Mouse (Mus musculus): ENCODE data around the gene Slc38a2.
A peak's percentile ranks its signal among the peaks of the same experiment; 100 is the strongest.

Gene Slc38a2

DNA sequence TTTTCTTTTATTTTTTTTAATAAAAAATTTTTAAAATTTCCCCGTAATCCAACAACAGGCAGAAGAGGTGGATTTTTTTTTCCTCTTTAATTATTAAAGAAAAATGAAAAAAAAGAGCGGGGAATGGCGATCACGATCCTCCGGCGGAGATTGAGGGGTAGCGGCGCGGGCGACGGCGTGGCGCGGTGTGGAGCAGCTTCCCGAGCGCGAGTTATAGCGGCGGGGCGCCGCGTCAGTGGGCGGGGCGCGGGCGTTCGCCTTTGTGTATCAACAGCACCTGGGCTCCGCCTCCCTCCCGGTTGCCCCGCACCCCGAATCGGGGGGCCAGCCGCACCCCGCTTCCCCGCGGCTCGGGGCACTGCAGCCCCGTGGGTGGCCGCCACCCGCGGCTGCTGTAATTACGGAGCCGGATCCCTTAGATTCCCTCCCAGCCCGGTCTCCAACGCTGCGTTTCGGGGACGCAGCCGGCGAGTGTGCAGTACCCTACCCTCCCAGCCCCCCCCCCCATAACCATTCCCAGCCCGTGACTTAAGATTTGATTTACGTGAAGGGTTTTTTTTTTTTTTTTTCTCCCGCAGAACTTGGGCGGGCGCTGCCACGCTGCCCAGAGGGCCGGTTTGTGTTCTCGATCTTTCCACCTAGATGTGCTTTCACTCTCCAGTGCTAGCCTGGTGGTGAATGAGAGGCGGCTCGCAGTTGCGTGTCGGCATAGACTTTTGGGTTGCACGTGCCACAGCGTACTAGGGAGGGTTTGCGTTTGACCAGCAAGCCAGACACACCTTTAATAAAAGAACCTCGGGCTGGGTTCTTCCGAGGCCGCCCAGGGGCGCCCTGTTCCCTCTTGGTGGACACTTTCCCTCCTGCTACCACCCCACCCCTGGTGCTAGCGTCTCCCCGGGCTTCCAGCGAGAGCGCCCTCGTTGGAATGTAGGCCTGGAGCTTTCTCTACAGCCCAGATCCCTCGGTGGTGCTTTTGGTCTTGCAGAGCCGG lies at the start of gene Slc38a2:
TSS of gene Slc38a2 (minus strand) at position 210 of the 991 bp plus-strand sequence.
- DNase-seq = peak; percentile 93 to 96

DNA sequence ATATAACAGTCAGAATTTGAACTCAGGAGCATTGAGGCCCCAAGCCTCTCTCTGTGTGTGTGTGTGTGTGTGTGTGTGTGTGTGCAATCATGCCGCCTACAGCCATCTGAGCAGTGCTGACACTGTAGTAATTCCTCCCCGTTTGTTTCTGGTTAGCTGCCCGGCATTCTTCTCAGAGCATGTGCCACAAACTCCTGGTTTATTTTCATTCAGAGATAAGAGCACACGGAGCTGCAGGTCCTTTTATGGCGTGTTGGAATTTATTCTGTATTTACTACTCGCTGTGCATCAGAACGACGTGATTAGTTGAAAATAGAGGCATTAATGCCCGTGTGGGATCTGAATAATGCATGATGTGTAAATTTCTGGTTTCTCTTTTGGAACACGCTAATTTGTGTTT lies 49.6 kb upstream of the Slc38a2 start:
- DNase-seq = no peak

DNA sequence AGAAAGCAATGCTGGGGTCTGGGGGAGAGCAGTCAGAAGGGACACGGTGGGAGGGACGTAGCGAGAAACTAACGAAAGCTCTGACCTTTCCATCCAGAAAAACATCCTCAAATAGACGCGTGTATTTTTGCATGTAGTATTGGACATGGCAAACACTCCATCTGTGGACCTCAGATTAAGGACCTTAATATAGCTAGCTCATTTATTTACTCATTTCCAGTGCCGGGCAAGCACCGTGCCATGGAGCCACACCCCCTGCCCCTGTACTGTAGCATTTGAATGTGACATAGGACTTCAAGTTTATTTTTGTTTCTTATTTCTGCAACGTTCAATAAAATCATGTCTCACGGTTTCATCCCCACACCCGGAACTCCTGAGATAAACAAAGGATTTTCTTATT lies 48.0 kb upstream of the Slc38a2 start:
- no peak for DNase-seq

DNA sequence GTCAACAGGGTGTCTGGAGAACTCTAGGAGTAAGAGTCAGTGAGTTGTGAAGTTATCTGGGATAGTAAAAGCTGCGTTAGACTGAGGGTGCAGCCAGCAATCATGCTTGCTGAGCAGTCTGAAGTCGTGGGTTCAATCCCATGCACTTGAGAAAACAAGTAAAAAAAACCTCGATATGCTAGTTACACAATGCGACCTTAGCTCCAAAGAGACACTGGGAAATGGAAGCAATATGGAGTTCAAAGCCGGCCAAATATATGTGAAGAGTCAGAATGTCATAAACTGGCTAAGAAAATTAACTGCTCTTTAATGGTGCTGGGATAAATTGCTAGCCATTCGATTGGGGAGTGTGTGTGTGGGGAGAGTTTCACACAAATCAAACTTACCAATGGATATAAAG lies 47.5 kb upstream of the Slc38a2 start:
- no peak for DNase-seq

DNA sequence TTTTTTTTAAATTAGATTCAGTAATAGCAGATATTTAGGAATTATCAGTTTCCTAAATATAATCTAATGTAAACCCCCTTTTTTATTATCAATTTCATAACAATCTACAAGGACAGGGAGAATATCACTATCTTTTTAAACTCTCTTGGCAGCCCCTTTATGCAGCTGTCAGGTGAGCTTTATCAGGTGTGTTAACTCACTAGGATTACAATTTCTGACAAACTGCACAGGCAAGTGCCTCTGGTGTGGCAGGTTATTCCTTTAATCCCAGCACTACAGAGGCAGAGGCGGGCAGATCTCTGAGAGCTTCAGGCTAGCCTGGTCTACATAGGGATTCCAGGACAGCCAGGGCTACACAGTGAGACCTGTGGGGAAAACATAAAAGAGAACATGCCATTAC lies 45.8 kb upstream of the Slc38a2 start:
- no peak for DNase-seq

DNA sequence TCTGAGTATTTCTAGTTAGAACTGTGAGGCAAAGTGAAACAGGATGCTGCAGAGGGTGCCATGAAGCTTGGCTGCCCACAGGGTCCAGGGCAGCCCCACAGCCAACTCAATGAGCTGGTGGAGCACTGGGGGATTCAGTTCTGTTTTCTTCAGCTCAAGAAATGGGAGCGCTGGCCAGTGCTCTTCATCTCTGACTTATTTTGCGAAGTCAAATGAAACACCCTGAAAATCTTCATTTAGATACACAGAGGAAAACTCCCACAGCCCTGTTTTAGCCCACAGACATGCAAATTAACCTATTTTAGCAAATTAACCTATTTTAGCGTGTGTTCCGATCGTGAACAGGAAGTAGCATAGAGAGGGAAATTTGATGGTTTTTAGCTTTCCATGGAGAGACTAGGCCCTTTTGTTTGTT lies 45.4 kb upstream of the Slc38a2 start:
- no peak for DNase-seq

DNA sequence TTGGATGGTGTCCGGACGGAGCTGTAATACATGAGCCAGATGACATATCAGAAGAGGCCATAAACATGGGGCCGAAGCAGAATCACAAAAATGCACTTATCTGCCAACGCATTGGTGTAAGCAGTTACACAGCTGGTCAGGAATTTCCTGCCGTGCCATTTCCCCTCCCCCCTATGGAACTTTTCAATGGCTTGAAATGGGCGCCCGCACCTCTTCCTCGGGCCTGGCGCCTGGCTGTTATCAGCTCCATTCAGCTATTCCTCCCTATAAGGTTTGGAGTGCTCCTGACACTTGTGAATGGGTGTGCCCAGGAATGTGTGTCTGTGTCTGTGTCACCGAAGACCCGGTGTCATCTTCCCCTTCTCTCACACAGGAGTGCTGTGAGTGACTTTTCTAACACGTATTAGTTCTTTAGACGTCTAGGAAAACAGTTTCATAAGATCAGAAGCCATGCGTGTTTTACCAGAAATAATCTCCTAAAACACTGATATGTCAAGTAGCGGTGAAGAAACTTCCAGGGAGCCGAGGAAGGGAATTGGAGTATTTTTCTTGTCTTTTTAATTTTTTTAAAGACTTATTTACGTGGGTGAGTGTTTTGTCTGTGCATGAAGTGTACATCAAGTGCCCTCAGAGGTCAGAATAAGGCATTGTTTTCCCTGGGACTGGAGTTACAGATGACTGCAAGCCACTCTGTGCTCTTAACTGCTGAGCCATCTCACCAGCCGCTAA lies 44.8 kb upstream of the Slc38a2 start:
- peak; percentile 62 to 66 for DNase-seq

DNA sequence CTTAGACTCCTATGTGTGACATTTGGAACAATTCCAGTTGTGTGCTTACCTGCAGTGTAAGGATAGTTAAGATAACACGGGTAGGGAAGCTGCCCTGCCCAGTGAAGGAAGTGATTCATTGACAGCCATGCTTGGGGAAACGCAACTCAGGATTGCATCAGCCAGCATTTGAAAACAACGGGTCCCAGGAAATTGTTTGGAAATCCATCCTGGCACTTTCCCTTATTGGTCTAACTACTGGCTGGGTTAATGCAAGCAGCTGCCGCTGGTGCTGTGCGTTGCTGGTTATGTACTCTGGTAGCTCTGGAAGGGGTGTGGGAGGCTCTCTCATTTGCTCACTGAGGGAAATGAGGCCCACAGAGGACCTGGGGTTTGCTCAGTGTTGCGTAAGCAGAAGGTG lies 43.7 kb upstream of the Slc38a2 start:
- peak; percentile 64 to 76 for DNase-seq

DNA sequence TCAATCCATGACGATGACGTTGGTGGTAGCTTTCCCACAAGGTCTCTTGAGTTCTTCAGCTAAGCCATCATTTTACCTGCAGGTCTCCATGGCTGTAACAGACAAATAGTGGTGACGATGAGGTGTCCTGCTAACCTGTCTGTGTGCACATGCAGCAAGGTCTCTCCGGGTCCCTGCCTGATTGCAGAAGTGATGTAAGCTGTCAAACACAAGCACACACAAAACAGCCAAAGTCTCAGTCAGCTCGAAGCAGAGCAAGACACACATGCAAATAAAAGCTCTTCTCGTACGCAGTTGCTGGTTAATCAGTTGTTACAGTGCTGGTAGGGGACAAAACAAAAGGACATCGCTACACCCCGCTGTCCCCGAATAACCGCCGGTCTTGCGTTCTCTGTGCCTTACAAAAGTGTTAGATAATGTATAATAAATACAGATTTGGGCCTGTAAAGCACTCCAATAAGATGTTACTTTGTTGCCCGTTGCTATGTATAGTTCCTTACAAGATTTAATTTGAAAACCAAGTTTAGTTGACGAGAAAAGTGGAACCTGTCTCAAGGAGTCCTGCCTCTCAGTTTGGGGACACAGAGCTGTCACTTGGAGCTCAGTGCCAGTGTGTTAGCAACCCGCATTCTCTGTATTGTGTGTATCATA lies 43.2 kb upstream of the Slc38a2 start:
- no peak for DNase-seq

DNA sequence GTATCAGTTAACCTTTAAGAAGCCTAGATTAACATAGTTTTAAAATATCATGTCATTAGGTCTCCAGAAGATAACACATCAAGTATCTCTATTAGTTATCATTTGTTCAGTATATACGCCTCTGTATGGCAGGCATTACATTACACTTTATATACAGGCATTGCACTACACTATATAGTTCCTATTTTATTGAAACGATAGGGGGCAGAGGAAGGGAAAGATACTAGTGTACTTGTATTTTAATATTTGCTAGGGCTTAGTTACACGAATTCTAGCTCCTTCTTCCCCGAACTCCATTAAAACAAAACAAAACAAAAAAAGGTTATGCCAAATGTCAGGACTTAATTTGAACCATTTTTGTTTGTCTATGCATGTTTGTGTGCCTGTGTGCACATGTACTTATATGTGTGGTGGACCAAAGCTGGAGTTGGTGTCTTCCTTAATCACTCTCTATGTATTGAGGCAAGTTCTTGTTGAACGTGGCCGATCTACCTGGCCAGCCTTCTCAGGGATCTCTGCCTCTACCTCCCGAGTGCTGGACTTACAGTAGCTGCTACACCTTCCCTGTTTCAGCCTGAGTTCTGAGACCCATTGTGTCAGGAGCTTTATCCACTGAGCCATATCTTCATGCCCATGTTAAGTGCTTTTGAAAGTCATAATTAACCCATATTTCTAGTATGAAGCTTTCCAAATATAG lies 41.5 kb upstream of the Slc38a2 start:
- no peak for DNase-seq

DNA sequence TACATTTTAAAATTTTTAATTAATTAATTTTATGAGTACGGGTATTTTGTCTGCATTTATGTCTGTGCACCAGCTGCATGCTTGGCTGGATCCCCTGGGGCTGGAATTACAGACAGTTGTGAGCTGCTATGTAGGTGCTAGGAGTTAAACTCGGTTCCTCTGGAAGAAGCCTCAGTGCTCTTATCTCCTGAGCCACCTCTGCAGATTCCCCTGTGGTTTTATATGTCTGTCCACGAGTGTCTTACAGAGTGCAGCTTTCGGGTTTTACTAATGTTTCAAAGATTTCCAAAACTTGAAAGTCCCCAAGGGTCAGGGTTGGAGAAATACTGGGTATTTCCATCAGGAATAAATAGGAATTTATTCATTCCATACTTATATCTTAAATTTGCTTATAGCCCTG lies 40.6 kb upstream of the Slc38a2 start:
- no peak for DNase-seq

DNA sequence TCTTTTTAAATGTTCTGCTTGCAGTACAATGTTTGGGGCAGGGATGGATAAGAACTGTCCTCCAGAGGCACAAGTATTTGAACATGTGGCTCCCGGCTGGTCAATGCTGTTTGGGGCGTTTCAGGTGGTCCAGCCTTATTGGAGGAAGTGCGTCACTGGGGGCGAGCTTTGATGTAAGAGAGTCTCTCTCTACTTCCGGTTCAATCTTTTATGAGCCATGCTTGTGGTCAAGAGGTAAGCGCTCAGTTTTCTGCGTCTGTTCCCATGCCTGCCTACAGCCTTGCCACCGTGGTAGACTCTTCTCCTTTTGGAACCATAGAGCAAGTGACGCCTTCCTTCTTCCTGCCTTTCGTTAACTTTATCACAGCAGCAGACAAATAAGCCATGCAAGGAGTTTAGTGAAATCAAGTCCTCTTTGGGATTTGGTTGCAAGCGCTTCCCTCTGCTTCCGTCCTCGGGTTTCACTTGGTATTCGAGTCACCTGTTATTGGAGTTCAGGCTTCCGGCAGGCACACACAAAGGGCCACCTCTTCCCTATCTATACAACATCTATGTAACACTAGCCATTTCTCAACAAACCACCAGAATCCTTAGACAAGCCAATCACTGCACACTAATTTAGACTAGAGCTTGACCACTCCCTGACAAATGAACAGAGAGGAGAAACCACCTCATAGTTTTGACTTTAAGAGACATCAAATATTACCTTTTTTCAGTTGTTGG lies 37.3 kb upstream of the Slc38a2 start:
- no peak for DNase-seq

DNA sequence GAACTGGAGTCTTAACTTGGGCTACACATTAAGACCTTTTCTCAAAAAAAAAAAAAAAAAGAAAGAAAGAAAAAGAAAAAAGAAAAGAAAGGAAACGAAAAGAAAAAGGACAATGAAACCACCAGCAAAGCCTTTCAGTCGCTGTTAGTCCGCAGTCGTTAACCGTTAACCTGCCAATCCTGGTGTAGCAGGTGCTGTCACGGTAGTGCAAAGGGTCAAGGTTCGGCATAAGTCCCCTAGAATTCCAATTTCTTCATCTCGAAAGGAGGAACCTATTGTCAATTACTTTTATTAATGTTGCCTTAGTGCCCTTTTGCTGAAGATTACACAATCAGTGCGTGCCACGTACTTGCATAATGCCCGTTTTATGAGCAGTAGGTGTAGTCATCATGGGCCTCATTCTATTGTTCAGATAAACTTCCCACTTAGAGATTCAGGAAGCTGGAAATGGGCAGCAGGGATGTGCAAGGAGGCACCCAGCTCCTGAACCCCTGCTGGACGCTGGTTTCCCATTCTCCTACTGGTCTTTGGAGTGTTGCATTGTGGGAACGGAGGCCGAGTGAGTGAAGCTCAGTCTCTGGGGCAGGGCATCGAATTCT lies 36.1 kb upstream of the Slc38a2 start:
- DNase-seq = peak in 1 of 2 experiments; percentile 25

DNA sequence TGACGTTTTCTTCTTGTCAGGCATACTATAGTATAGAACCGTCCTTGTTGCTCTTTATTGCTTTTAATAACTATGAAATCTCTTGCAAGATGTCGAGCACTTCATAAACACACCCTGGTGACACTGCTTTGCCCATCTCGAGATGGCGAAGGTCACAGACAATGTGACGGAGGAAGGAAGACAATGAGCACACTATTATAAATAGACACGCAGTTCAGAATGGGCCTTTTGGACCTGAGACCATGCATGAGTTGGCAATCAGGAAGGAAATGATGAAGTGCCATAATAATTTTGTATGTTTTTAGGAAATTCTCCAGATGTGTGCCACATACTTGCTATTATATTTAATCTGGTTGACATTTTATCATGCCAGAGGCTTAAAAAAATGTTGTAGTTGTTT lies 34.9 kb upstream of the Slc38a2 start:
- DNase-seq = no peak

DNA sequence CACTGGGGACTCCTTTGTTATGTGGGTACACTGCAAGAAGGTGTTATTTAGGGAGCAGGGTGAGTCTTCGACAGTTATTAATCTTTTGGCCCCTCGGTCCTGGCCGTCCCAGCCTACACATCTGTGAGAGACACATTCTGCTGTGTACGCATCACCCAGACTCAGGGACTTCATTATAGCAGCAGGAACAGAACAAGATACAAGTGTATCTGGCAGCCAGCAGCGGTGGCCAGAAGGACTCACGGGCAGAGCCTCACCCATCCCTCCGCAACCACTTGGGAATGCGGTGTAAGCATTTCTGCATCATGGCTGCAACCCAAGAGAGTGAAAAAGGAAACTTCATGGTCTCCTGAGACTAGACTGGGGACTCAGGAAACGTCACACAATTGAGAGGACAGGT lies 30.9 kb upstream of the Slc38a2 start:
- no peak for DNase-seq

DNA sequence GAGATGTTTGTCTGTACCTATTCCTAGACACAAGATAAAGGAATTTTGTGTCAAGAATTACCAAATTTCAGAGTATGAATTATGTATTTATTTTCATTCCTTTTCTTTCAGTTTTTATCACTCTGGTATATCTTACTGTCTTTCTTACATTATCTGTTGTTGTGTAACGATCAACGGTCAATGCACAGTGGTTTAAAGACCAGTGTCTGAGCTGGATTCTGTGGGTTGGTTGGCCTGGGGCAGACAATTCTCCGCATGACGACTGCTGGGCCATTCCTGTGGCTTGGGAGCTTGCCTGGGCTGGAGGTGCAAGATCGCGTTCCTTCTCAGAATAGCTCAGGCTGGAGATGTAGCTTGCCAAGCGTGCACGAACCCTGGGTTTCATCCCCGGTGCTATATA lies 30.3 kb upstream of the Slc38a2 start:
- no peak for DNase-seq

DNA sequence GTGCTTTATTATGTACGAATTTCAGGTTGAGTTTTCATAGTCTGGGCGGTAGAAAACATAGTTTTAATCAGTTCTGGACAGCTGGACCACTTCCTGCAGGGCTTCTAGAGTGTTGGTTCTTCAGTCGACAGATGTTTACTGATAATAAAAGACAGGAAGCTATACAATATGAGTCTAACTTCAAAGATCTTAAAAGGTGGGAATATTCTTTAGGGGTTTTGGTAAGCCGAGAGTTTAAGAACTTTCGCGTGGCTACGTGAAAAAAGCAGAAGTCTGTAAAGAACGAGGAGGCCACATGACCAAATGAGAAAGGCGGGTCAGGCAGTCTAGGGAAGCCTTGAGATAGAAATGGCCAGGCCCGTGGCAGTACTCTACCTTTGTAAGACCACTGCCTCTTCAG lies 29.5 kb upstream of the Slc38a2 start:
- DNase-seq = no peak

DNA sequence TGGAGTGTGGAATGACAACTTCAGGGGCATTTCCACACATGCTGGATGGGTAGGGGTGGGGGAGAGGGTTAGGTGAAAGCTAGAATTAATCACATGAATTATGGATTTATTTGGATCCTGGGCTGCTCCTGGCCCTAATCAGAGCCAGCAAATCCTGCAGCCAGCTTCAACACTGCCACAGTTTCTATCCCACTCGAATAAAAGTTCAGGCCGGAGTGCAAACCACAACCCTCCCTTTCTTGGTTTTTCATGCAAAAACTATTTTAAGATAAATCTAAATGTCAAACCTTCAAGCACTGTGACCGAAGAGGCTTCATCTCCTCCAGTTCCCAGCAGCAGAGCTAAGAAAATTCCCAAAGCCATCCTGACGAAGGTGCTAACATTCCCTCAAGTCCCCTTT lies 28.8 kb upstream of the Slc38a2 start:
- DNase-seq = no peak

DNA sequence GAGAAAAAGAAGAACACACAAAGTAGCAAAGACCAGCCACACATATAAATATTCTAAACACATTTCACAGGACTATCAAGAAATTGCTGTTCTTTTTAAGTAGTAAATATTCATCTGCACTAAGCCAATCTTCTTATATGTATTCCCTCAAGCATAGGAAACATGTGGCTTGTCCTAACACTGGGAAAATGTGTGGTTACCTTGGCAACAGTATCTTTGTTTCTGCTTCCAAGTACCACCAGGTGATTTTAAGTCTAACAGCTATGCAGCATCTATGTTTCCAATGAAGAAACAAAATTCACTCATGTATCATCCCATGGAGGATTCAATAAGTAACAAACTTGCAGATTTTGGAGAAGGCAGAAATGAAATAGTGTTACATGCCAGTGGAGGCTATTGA lies 25.0 kb upstream of the Slc38a2 start:
- DNase-seq = no peak

DNA sequence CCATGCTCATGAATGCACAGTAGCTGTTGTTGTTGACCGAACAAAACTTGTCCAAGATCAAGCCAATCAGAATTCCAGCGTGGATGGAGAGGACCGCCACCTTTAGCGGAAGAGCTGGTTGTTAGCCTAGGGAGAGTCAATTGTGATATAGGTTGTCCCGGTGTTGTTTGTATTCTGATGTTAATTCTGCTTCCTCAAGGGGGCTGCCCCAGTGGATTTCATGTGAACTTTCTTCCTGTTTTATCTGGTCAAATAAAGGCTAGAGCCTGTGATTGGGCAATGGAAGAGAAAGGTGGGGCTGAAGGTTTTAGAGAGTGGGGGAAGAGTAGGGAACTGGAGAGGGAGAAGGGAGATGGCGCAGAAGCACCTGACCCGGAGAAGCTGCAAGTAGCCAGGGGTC lies 22.7 kb upstream of the Slc38a2 start:
- no peak for DNase-seq

DNA sequence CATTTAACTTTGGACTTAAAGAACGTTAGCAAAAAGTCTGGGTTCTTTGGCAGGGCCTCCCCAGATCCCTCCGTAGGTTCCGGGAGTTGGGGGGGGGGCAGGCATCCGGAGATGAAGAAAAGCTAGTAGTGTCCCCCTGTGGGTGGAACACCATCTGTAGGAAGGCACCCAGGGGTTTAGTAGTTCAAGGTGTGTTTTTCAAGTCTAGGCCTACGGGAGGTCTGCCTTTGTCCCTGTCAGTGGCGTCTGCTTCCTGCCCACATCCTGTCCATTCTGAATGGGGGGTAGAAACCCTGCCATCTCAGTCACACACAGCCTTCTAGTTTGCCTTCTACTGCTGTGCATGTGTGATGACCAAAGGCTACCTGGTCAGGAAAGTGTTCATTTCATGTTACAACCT lies 20.6 kb upstream of the Slc38a2 start:
- no peak for DNase-seq

DNA sequence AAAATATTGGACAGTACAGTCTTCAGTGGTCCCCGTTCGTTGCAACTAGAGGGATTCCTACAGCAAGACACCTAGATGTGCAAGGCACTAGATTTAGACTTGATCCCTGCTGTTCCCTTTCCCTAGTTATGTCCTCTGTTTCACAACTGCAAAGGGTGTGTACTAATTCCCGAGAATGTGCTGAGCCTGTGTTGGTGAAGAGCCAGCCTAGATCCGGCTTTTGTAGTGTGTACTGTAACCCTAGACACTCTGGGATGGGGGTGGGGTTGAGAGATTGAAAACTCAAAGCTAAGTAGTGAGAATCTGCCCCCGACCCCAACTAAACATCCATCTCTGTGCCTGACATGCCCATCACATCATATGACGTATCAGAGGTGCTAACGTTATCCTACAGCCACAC lies 18.9 kb upstream of the Slc38a2 start:
- peak in 1 of 2 experiments; percentile 48 for DNase-seq

Measured in lung, adult 18-20 months (tissue).